Mouse (Mus musculus) G1E (cell line): Measurements from ENCODE around the gene Il34.

Experiments used
- CTCF ChIP-seq: IDR thresholded peaks from 2 replicates; pipeline ENCODE4 v1.5.1; 2012; ENCODE audit warnings: low read depth, low read length, inconsistent platforms, mixed read lengths
- GATA1 ChIP-seq: IDR thresholded peaks from 2 replicates; pipeline ENCODE4 v1.6.1; 2012; ENCODE audit warnings: borderline replicate concordance, low read length, inconsistent platforms, mixed read lengths
- GATA2 ChIP-seq: IDR thresholded peaks from 2 replicates; pipeline ENCODE4 v1.6.1; 2012; ENCODE audit warnings: low read depth, low read length, inconsistent platforms, borderline replicate concordance
- TAL1 ChIP-seq: conservative IDR thresholded peaks from 2 replicates; pipeline ENCODE4 v1.6.1; 2012; ENCODE audit warnings: low read depth, low read length, inconsistent platforms, mixed read lengths

GRCm38 (mm10) chr8:110719898-110720653, 85.6 kb downstream of the Il34 start:
- no peak for TF ChIP-seq CTCF
- no peak for TF ChIP-seq GATA1
- TF ChIP-seq TAL1 = no peak
- no peak for TF ChIP-seq GATA2
